Mouse (Mus musculus) layer of hippocampus, postnatal 14 days (tissue): ENCODE measurements around the gene Ptger1. TPM values are rescaled to one million over a fixed set of nuclear protein-coding genes. Genes with fewer than 3 reads are reported as not detected.

Source experiments
- DNase-seq, 2 experiments: peaks; one replicate each; pipeline ENCODE4 v3.0.0; 2021 to 2022; ENCODE audit warnings: low spot score in 2 of 2, mixed read lengths in 1 of 2
- long read RNA-seq, 2 experiments: library from polyadenylated mRNA; stranded (forward); transcript quantifications; one replicate each; pipeline ENCODE4 v2.0.0; 2021
- total RNA-seq, 2 experiments: library from RNA; stranded (reverse); gene quantifications; 2 replicates each; pipeline ENCODE4 v1.2.3; 2021

Gene Ptger1
- 1 to 10 TPM; 1.3 to 1.9 TPM for total RNA-seq
- long read RNA-seq, experiment 1, partial matches to known transcripts = 0 of 2 reads
- long read RNA-seq, experiment 1, other reads (novel, unspliced or antisense) = 2 of 2 reads
- long read RNA-seq, experiment 2, full-length matches to known transcripts = 1 of 3 reads
- long read RNA-seq, experiment 2, partial matches to known transcripts = 1 of 3 reads
- long read RNA-seq, experiment 2, other reads (novel, unspliced or antisense) = 1 of 3 reads

GRCm38 (mm10) chr8:83665969-83666865 lies at the start of gene Ptger1:
TSS of gene Ptger1 (plus strand) at chr8:83666678.
- peak; percentile 34 to 37 for DNase-seq

GRCm38 (mm10) chr8:83617111-83617510 lies 49.4 kb upstream of the Ptger1 start:
- no peak for DNase-seq

GRCm38 (mm10) chr8:83618566-83618965 lies 47.9 kb upstream of the Ptger1 start:
- no peak for DNase-seq

GRCm38 (mm10) chr8:83619568-83620285 lies 46.8 kb upstream of the Ptger1 start:
- no peak for DNase-seq

GRCm38 (mm10) chr8:83621691-83622388 lies 44.6 kb upstream of the Ptger1 start:
- DNase-seq = no peak

GRCm38 (mm10) chr8:83622389-83622989 lies 44.0 kb upstream of the Ptger1 start:
- peak; percentile 86 to 91 for DNase-seq

- DNase-seq = no peak
Measured at GRCm38 (mm10) chr8:83623549-83623948, 42.9 kb upstream of the Ptger1 start.

- no peak for DNase-seq
Measured at GRCm38 (mm10) chr8:83624739-83625138, 41.7 kb upstream of the Ptger1 start.

GRCm38 (mm10) chr8:83625676-83626299 lies 40.7 kb upstream of the Ptger1 start:
- DNase-seq = no peak

- DNase-seq = no peak
Measured at GRCm38 (mm10) chr8:83632083-83632707, 34.3 kb upstream of the Ptger1 start.

- no peak for DNase-seq
Measured at GRCm38 (mm10) chr8:83638856-83639255, 27.6 kb upstream of the Ptger1 start.

GRCm38 (mm10) chr8:83639649-83640048 lies 26.8 kb upstream of the Ptger1 start:
- DNase-seq = no peak

- no peak for DNase-seq
Measured at GRCm38 (mm10) chr8:83647511-83647910, 19.0 kb upstream of the Ptger1 start.

GRCm38 (mm10) chr8:83648031-83648430 lies 18.4 kb upstream of the Ptger1 start:
- no peak for DNase-seq

GRCm38 (mm10) chr8:83649699-83650098 lies 16.8 kb upstream of the Ptger1 start:
- DNase-seq = no peak

- DNase-seq = peak; percentile 96 to 98
Measured at GRCm38 (mm10) chr8:83652030-83652743, 14.3 kb upstream of the Ptger1 start, which contains the start of gene Gipc1. TSS of gene Gipc1 (plus strand) at chr8:83652677.

GRCm38 (mm10) chr8:83652744-83653661 lies 13.5 kb upstream of the Ptger1 start:
- DNase-seq = no peak

- DNase-seq = no peak
Measured at GRCm38 (mm10) chr8:83653662-83654017, 12.8 kb upstream of the Ptger1 start.
